Mouse (Mus musculus): ENCODE measurements around the gene Rdh9.
"Not testable (repeated sequence)": the region's sequence is repeated elsewhere in the genome, so short reads cannot be mapped to it uniquely, and the experiment has no call there.

Rdh9 gene

DNA sequence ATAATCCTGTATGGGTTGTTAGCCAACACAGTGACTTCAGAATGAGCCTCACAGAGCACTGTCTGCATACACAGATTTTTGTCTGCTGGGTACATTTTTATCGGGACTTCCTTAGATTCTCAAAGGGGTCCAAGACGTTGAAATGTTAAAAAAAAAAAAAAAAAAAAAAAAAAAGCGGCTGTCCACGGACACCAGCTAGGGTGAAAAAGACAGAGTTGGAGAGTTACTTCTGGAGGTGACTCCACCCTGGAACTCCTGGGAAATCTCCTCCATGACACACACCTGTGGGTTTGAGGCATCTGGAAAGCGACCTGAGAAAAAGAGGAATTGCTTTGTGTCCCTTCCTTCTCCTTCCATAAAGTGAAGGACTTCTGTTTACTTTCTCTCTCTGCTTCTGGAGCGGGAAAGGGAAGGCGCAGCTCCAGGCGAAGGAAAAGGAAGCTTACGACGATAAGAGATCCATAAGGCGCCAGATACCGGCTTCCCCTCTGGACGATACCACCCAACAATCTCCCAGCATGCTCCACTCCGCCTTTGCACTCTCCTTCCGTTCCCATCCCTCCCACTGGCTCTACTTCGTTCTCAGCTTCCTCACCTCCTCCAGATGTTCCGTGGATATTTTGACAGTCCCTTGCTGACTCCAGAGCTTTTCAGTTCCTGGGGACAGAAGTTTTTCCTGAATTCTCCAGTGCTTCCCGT lies 20.3 kb upstream of the Rdh9 start:
- in situ Hi-C loops (cut with MboI, MseI), result no loop called here

DNA sequence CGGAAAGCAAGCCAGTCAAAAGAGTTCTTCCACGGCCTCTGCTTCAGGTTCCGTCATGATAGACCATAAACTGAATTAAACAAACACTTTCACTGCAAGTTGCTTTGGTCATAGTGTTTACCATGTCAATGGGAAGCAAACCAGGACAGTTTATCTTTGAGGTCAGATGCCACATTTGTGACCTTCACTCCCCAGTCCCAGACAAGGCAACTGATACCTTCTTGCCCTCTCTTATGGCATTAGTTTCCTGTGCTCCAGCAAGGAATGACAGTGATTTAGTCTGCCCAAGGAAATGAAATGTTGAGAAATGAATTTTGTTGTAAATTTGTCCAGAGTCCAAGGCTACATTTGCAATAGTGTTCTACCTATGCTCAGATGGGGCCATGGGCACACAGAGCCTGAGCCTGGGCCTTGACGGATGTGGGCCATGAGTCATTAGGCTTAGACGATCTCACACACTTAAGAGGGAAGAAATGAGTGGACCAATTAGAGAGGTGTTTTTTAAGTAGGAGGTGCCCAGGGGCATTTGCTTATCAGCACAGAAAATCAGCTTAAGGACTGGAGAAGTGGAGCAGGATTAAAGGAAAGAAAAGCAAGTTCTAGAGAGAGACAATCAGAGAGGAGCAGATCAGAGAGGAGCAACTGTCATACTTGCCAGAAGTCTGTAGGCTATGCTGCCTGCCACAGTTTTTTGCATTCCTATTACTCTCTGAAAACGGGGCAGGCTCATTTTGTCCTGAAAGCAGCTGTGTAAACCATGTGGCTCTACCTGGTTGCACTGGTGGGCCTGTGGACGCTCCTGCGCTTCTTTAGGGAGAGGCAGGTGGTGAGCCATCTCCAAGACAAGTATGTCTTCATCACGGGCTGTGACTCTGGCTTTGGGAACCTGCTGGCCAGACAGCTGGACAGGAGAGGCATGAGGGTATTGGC lies 16.7 kb upstream of the Rdh9 start, which contains the start of the genes Rdh1 and Rdh16f1:
Rdh1 (plus strand) TSS at position 541 of the 930 bp plus-strand sequence.
Rdh16f1 (plus strand) TSS at position 607 of the 930 bp plus-strand sequence.
- in situ Hi-C loops (cut with MboI, MseI), result no loop called here

DNA sequence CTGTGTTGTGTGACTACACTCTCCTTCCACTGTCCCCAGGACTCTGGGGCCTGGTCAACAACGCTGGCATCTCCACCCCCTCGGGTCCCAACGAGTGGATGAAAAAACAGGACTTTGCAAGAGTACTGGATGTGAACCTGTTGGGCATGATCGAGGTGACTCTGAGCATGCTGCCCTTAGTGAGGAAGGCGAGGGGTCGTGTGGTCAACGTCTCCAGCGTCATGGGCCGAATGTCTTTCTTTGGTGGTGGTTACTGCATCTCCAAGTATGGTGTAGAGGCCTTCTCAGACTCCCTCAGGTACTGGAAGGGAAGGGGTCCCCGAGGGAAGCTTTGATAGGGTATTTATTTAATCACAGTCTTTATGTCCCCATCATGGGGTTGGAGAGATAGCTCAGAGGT lies 13.3 kb upstream of the Rdh9 start:
- in situ Hi-C loops (cut with MboI, MseI), result not testable (repeated sequence)

DNA sequence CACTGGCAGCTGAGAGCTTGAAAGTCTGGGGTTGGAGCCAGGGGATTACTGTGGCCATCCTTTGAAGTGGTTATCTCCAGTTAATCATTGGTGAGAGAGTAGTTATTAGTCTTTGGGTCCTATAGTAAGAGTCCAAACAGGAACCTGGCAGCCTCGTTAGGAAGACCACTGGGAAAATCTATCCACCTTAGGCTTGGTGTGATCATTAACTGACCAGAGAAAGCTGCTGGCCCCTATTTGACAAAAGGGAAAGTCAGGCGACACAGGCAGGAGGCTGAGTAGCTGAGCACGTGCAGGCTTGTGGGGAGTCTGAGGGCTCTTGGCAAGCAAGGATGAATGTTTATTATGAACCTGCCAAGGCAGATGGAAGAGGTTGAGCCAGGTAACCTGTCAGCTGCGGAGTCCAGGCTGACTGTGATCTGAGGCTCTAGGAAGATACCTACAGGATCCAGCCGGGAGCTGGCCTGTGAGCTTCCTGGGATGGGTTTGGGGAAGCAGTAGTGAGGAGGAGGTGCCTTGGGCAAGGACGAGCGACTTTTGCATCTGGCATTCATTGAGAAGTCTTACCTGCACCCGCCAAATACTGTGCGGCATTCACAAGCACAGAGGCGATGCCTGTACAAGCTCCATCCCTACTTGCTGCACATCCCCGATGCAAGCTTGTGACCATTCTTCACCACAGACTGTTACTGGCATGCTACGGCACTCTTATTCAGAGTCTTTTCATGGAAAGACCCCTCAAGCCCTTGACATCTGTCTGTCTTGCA lies 12.1 kb upstream of the Rdh9 start:
- in situ Hi-C loops (cut with MboI, MseI), result no loop called here

DNA sequence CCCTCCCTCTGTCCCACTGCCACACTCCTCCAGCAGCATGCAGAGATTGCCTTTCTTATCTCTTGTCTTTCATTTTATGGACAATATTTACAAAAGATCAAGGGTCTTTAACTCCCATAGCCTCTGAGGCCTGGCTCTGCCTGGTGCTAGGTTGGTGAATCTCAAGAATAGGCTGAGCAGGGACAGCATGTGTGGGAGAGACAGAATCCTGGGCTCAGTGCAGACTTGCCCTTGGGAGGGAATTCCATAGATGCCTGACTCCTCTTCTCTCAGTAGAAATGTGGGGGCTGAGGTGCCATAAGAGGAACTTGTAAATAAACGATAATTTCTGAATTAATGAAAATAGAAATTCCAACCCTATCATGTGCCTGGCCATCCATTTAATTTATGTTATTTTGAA lies 9.6 kb upstream of the Rdh9 start:
- in situ Hi-C loops (cut with MboI, MseI), result no loop called here

DNA sequence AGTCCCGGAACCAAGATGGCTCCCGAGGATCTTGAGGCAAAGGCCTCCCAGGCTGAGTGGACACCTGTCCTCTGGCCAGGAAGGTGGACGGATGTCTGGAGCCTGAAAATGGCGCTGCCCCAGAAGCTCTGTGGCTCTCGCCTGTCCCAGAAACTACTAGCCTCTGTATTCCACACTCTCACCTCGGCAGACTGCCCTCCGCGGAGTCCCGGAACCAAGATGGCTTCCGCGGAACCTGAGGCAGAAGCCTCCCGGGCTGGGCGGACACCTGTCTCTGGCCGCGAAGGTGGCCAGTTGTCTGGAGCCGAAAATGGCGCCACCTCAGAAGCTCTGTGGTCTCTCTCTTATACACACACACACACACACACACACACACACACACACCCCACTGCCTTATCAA lies 6.1 kb downstream of the Rdh9 start:
- in situ Hi-C loops (cut with MboI, MseI), result not testable (repeated sequence)

DNA sequence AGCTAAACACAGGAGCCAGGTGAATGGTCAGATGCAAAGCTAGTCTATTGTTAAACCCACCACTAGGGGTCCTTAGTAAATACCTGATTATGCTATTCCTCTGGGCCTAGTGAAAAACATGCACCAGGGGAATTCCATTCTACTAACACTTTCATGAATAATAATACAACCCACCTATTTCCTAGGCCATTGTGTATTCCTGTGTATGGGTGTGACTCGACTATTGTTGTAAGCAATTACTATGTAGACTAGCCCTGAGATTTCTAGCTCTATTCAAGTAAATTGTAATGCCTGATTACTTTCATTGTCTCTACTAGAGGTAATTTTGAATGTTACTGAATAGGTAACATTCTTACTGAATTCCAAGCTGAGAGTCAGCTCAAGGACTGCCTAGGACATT lies 9.2 kb downstream of the Rdh9 start:
- in situ Hi-C loops (cut with MboI, MseI), result not testable (repeated sequence)

DNA sequence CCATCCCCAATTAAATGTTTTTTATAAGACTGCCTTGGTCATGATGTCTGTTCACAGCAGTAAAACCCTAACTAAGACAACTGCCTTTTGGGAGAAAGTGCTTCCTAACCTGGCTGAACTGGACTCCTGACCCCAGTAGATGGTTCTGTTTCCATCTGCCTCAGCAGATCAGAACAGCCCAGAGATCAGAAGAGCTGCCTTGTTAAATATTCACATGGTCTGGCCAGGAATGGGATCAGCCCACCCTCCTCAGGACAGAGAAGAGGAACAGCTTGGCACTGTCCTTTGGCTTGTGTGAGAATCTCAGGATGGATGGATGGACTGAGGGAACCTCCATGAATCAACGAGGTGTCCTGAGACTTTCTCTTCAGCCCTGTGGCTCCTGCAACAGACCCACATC lies 23.1 kb downstream of the Rdh9 start:
- in situ Hi-C loops (cut with MboI, MseI), result no loop called here

DNA sequence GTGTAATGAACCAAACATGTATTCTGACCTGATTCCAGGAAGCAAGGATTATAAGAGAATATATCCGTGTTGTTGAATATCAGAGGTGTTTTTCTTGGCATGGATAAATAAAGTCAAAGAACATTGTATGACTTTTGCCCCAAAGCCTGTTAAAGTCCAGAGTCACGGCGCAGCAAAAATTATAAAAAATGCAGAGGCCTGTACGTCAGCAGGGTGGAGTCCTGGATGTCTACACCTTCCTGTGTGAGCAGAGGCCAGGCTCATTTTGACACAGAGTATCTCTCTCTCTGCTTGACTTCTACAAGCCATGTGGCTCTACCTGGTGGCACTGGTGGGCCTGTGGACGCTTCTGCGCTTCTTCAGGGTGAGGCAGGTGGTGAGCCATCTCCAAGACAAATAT lies 24.7 kb downstream of the Rdh9 start, which contains the start of gene Rdh16:
Rdh16 (plus strand) TSS at position 262 of the 400 bp plus-strand sequence.
- in situ Hi-C loops (cut with MboI, MseI), result no loop called here

DNA sequence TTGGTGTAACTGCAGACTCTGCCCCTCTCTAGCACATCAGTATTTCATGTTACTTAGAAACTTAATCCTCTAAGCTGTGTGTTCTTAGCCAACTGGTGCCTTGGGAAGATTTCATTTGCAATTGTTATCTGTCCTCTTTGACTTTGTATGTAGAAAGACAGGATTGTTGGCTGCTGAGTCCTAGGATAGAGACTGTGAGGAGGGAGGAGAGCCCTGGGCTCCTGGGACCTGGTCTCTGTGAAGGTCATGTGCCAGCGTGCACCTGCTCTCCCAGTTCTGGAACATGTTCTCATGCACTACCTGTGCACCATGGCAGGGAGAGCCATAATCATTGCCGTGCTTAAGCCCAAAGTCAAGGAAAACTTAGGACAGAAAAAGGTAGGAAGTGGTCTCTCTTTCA lies 25.4 kb downstream of the Rdh9 start:
- in situ Hi-C loops (cut with MboI, MseI), result no loop called here

DNA sequence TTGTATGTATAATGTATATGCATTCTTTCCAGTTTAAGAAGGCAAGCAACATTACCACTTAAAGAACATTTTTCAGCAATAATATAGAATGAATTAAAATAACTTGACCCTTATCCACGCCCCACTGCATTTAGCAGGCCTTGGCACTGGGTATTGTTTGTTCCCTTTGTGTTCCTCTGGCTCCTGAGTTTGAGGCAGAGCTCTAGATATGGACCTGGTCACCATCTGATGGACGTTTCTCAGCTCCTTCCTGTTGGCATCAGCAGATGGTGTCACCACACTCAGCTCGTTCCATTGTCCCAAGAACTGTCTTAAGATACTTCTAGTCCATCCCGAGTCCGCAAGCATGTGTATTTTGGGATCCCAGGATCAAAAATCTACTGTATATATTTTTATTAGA lies 26.1 kb downstream of the Rdh9 start:
- in situ Hi-C loops (cut with MboI, MseI), result no loop called here

DNA sequence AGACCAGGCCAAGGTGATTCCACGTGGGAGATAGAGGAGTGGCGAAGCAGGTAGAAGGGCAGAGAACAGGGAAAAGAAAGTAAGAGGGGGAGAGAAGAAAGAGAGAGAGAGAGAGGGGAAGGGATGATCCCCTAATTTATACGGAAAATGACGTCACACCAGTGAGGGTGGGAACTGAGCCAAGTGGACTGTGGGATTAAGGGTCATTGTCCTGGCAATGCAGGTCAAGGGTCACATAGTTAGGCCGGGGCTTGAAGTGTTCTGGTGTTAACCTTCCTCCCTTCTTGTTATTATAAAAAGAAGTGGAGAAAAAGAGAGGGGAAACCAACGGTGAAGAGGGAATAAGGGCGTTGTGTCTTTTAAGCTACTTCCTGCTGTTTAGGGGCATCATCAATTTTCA lies 28.2 kb downstream of the Rdh9 start:
- in situ Hi-C loops (cut with MboI, MseI), result no loop called here

DNA sequence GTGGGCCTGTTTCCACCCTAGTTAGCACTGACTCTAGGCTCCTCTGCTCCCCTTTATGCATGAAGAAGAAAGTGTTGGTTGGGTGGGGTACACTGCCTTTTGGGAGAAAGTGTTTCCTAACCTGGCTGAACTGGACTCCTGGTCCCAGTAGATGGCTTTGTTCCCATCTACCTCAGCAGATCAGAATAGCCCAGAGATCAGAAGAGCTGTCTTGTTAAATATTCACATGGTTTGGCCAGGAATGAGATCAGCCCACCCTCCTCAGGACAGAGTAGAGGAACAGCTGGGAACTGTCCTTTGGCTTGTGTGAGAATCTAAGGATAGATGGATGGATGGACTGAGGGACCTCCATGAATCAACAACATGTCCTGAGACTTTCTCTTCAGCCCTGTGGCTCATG lies 39.7 kb downstream of the Rdh9 start:
- in situ Hi-C loops (cut with MboI, MseI), result no loop called here

DNA sequence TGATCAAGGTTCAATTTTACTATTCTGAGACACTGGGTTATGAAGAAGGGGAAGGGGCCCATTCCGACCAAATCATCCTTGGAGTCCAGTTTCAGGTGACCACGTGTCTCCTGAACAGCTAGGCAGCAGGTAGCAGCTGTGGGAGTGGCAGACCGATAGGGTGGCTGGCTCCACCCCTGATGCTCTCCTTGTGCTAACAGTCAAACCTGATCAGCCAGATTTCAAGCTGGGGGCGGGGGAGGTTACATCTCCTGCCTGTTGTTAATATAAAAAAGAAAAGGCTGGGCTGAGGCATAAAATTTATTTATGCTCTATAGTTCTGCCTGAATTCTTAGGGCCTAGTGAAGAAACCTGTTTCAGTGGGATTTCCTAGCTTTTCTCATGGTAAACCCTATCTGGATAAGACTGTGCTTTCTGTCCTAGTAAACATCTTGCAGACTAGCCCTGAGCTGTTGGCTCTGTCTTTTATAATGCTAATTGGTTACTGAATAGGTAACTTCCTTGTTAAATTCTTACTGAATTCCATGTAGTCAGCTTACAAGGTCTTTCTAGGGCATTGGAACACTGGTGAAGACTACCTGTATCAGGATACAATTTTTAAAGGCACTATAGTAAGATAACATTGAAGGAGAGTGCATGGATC lies 41.2 kb downstream of the Rdh9 start:
- in situ Hi-C loops (cut with MboI, MseI), result not testable (repeated sequence)

DNA sequence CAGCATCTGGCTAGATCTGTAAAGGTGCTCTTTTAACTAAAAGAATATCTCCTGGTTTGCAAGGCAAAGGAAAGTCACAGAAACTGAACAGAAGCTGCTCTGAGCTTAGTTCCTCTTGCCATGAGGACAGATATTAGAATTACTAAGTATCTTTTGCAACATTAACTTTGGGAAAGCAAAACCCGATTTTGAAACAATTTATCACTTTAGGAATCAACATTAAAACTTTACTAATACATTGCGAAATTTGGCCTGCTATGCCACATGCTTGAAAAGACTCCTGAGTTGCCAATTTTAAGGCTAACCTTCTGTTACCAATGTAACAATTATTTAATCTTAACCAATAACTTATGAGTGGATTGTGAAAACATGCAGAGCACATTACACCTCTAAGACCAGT lies 45.6 kb downstream of the Rdh9 start:
- in situ Hi-C loops (cut with MboI, MseI), result not testable (repeated sequence)

DNA sequence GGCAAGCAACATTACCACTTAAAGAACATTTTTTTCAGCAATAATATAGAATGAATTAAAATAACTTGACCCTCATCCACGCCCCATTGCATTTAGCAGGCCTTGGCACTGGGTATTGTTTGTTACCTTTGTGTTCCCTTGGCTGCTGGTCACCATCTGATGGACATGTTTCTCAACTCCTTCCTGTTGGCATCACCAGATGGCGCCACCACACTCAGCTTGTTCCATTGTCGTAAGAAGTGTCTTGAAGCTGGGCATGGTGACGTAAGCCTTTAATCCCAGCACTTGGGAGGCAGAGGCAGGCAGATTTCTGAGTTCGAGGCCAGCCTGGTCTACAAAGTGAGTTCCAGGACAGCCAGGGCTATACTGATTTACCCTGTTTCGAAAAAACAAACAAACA lies 49.2 kb downstream of the Rdh9 start:
- in situ Hi-C loops (cut with MboI, MseI), result no loop called here

DNA sequence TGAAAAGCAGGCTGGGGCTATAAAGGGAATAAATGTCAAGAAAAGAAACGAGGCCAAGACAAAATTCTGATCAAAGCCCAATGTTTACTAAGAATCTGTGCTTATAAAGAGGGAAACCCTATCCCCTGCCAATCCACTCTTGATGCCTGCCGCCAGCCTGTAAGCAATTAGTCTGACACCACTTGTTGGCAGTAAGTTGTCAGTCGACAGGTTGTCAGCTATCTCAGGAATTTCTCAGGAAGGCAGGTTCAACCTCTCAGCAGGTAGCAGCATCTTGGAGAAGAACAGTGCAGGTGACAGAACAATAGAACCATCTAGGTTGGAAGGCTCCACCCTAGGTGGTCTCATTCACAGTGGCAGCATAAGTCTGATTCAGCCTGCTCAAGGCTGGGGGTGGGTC lies 52.9 kb downstream of the Rdh9 start:
- in situ Hi-C loops (cut with MboI, MseI), result no loop called here

DNA sequence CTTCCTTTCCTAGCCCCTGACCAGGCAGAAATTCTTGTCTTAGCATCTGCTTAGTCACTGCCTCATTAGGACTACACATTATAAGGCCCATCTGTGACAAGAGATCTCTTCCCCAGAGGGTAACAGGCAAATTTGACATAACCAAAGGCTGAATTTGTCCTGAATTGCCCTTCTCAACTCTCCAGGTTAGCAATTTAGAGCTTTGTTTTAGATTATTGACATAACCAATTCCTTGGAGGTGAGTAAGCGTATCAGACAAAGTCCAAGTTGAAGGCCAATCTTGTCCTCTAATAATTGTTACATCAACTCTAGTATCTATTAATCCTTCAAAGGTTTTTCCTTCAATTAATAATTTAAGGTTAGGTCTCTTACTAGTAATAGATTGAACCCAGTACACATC lies 58.0 kb downstream of the Rdh9 start:
- in situ Hi-C loops (cut with MboI, MseI), result not testable (repeated sequence)

DNA sequence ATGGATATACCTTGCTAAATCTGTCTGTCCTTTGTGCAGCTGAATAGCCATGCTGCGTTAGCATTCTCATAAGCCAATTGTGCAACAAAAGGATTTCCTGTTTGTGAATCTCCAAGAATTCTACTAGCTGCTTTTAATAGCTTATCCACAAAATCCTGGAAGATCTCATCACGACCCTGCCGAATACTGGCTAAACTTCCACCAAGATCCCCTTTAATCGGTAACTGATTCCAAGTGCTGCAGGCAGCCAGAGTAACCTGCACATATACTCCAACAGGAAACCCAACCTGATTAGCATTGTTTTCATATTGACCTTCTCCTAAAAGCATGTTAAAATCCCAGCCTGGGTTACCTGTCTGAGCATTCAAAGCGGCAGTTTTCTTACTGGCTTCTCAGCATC lies 59.1 kb downstream of the Rdh9 start:
- in situ Hi-C loops (cut with MboI, MseI), result no loop called here

DNA sequence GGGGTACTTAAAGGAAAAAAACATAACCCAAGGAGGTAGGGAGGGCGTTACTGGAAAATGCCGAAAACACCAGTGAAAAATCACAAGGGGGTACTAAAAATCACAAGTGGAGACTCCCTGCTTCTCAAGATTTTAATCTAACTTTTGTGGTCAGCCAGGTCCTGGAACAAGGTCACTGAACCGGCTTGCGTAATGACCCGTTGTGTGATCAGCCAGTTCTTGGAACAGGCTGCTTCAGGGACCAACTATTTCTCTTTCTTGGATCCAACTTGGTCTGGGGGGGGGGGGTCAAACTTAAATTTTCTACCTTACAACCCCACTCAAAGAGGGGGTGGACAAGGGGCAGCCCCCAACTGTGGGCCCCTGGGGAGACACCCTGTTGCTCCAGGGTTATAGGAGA lies 61.6 kb downstream of the Rdh9 start:
- in situ Hi-C loops (cut with MboI, MseI), result not testable (repeated sequence)

DNA sequence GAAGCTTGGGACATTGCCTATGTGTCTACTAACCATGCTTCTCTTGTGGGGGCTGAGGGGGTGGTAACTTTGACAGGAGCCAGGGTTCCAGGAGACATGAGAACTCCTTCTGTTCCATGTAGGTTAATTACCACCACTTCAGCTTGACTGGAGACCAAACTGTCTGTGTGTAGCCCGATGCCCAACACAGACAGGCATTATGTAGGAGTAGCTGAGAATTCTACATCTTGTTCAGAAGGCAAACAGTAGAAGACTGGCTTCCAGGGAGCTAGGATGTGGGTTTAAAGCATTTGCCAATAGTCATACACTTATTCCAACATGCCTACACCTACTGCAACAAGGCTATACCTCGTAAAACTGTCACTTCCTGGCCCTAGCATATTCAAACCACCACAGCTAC lies 62.4 kb downstream of the Rdh9 start:
- in situ Hi-C loops (cut with MboI, MseI), result no loop called here

DNA sequence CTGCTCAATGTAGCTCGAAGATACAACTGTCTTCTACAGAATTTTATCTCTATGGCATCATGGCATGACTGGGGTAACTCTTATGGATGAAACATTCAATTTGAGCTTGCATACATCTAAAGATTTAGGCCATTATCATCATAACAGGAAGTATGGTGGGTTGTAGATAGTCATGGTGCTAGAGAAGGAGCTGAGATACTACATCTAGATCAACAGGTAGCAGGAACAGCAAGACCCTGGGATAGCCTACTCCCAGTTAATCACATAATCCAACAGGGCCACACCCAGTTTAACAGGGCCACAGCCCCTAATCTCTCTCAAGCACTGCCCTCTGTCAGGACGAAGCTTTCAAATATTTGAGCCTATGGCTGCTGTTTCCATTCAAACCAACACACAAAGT lies 64.6 kb downstream of the Rdh9 start:
- in situ Hi-C loops (cut with MboI, MseI), result no loop called here
